Mouse (Mus musculus) inflammation-experienced regulatory T-cells, adult 6 months (primary cell): ENCODE measurements around the gene Ceacam16. TPM values are rescaled to one million over a fixed set of nuclear protein-coding genes. Genes with fewer than 3 reads are reported as not detected.
A peak's percentile ranks its signal among the peaks of the same experiment; 100 is the strongest.

Experiments used
- ATAC-seq: one replicate; pipeline ENCODE4 v1.8.0; 2017
- polyA plus RNA-seq, 3 experiments: library from polyadenylated mRNA; unstranded; fragments of 100-300 nt; shearing (Covaris generic); gene quantifications; one replicate each; pipeline ENCODE4 v1.2.1; 2017

Gene Ceacam16
- polyA plus RNA-seq, 3 experiments from 2014 or later, result 0.55 to 0.59 TPM; not detected in 1

GRCm38 (mm10) chr7:19842885-19843504 is 18.1 kb downstream of the Ceacam16 start:
- no peak for ATAC-seq

- ATAC-seq, result no peak
Measured at GRCm38 (mm10) chr7:19841686-19842413, 19.2 kb downstream of the Ceacam16 start.

DNA sequence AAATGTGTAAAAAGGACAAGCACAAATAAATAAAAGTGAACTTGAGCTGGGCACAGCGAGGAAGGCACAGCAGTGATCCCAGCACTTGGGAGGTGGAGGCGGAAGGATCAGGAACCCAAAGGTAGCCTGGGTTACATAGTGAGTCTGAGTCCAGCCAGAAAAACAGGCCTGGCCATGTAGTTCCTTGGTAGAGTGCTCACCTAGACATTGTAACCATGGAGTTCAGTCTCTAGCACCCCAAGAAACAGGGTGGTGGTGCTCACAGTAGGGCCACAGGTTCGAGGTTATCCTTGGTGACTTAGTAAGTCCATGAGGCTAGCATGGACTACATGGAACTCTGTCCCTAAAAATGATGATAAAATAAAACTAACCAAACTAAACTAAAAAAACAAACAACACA is 20.2 kb downstream of the Ceacam16 start:
- no peak for ATAC-seq

DNA sequence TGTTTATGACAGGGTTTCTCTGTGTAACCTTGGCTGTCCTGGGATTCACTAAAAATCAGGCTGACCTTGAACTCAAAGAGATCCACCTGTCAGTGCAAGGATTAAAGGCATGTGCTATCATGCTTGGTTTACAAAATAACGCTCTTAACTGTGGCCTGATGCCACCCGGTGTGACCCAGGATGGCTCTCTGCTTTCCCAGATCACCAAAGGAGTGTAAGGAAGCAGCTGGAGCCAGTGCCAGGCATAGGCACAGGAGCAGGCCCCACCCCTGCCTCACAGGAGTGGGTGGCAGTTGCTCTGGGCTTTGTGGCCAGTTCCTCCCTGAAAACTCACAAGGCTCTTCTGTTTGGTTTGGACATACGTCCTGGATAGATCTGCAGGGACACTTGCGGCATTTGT is 20.7 kb downstream of the Ceacam16 start:
- ATAC-seq, result no peak

DNA sequence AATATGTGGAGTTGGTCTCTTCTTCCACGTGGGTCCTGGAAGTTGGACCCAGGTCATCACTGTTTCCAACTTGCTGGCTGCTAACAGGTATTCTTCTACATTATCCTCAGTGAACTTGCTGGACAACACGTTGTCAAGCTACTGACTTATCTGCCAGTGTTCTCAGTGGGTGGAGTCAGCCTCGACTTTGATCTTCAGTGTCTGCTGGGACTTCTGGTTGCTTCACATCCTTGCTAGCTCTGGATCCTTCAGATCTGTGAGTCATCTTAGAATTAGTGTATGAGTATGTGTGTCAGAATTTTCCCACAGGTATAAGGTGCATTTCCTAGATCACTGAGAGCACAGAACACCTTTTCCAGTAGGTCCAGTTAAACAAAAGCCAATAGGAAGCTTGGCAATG is 24.3 kb downstream of the Ceacam16 start:
- peak; percentile 65 for ATAC-seq

DNA sequence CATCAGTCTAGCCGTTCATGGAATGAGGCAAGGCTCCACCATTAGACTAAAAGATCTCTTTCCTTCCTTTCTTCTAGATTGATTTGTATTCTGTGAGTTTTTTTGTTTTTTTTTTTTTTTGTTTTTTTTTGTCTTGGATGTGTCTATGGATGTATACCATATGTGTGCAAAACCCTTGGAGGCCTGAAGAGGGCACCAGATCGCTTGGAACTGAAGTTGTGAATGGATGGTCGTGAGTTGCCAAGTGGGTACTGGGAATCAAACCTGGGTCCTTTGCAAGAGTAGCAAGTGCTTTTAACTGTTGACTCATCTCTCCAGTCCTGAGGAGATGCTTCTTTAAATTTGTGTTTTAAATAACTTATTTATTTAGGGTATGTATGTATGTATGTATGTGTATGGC is 27.0 kb downstream of the Ceacam16 start:
- no peak for ATAC-seq

DNA sequence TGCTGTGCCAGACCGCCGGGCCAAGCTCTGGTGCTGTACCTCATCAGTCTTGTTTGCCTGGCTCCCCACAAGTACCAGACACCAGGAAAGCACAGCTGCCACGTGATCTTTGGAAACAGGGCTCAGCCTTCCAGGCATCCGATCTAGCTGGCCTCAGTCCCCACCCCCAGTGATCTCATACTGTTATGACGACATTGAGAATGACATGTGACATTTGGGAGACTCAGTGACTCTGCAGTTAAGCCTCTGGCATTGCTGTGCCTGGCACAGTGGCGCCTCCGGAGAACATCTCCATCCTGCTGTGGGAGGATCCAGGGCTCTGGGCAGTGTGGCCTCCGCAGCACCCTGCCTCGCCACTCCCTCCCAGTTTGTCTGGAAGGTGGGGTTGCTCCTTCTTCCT is 29.3 kb downstream of the Ceacam16 start:
- no peak for ATAC-seq

GRCm38 (mm10) chr7:19830682-19831156 is 30.4 kb downstream of the Ceacam16 start:
- no peak for ATAC-seq

GRCm38 (mm10) chr7:19829694-19830093 is 31.4 kb downstream of the Ceacam16 start:
- no peak for ATAC-seq

GRCm38 (mm10) chr7:19826756-19827155 is 34.3 kb downstream of the Ceacam16 start:
- no peak for ATAC-seq

DNA sequence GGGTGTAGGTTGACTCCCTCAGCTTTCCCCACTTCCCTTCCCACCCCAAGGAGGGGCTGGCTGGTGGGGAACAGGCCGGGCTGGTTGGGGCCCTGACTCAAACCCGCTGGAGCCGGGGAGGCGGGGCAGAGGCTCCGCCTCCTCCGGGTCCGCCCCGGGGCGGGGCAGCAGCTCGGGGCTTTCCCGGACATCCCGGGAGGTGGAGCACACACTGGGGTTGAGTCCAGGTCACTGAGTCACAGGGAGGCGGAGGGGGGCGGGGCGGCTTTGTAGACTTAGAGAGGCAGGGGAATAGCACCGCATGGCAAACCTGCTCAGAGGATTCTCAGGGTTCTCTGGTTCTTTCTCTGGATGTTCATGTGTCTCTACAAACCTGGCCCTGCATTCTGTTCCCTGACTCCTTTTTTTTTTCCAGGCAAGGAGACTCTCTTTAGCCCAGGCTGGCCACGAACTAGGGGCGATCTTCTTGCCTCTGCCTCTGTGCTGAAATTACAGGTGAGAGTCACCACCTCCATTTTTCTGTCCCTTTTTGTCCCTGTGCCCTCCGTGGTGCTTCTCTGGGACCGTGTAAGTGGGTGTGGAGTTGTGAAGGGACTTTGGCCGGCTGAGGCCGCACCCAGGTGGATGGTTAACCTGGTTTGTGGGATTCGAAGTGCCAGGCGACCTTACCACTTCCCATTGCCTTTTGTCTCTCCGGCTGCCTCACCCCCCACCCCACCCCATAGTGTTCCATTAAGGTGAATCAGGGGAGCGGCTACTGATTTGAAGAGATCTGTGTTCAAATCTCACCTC is 36.7 kb downstream of the Ceacam16 start:
- ATAC-seq, result peak; percentile 81

- peak; percentile 15 for ATAC-seq
Measured at GRCm38 (mm10) chr7:19823256-19824181, 37.6 kb downstream of the Ceacam16 start.

DNA sequence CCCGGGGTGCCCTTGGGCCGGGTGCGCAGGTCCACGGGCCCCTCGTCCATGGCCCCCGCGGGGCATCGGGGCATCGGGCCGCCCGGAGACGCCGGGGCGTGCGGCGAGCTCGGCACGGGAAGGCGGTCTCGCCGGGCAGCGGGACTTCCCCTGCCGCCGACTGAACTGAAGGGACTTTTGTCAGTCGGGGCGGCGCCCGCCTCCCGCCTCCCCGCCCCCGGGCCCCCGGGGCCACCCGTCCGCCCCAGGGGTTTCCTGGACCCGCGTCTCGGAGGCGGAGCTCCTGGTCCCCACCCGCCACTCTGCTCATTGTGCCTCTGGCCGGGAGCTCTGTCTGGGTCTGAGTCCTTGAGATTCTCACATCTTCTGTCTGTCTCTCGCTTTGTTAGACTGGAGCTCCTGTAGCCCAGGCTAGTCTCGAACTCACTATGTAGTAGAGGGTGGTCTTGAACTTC is 38.5 kb downstream of the Ceacam16 start, which contains the start of gene Bcl3:
Bcl3 (minus strand) TSS at position 167 of the 455 bp plus-strand sequence.
- peak; percentile 57 for ATAC-seq

- ATAC-seq, result no peak
Measured at GRCm38 (mm10) chr7:19822193-19822592, 38.9 kb downstream of the Ceacam16 start.

DNA sequence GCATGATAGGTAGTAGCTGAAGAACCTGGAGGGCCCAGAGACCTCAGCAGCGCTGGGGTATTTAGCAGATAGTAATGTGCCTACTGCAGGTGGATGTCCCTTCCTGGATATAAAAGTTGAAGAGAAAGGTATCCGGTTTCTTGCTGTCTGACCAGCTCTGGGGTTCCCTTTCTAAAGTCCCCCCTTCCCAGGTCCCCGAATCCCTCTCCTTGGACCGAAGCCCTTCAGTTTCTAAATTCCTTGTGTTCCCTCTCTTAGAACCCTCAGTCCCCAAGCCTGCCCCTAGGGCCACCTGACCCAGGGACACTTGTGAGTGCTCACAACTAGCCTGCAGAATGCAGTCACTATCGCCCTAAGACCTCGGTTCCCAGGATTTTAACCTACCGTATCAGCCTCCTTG is 39.5 kb downstream of the Ceacam16 start:
- no peak for ATAC-seq

GRCm38 (mm10) chr7:19820347-19821048 is 40.6 kb downstream of the Ceacam16 start:
- no peak for ATAC-seq

DNA sequence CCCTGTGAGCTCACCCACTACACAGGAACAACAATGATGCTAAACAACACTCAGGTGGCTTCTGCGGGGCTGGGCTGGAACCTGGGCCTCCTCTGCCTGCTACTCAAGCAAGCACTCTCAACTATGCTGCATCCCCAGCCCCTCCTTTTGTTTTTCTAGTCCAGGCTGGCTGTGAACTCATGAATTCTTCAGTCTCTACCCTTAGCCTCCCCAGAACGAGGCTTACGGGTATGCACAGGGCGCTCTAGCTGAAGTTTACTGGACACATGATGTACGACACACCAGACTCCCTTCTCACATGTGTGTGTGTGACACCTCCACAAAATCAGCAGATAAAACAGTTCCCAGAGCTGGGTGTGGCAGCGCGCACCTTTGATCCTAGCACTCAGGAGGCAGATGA is 42.2 kb downstream of the Ceacam16 start:
- ATAC-seq, result no peak

DNA sequence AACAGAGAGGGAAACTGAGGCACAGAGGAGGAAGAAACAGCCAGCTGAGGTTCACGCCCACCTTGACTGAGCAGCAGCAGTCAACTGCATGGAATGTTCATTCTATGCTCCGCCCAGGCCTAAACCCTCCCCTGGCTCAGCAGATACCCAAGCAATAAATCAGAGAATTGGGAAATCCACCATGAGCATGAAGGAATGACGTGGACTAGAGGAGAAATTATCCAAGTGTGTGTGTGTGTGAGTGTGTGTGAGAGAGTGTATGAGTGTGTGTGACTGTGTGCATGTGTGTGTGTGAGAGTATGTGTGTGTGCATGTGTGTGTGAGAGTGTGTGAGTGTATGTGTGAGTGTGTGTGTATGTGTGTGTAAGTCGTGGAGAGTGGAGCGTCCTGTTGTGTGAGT is 42.7 kb downstream of the Ceacam16 start:
- no peak for ATAC-seq

- peak; percentile 80 for ATAC-seq
Measured at GRCm38 (mm10) chr7:19817382-19818105, 43.6 kb downstream of the Ceacam16 start.

DNA sequence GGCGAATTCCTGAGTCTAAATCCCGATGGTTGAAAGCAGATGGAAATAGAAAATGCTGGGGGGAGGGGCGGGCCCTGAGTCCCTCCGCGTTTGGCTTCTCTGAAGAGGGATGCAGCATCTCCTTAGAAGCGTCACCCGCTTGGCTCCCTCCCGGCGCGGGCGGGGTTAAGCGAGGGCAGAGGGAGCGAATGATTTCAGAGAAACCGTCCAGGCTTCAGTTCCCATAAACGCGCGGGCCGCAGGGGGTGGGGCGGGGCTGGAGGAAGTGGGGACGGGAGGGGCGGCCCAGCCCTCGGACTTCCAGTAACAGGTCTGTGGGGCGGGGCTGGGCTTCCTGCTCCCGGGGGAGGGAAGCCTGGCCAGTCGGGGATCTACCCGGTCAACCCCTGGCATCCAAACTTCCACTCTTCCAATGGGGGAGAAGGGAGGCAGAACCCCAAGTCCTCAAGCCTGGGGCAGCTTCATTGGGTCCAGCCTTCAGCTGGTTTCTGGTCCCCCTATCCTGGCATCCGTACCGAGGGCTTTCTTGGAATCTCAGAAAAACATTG is 44.8 kb downstream of the Ceacam16 start:
- peak; percentile 41 for ATAC-seq
